Mouse (Mus musculus): ENCODE measurements around the gene Rbm47. TPM values are rescaled to one million over a fixed set of nuclear protein-coding genes. Genes with fewer than 3 reads are reported as not detected.
A peak's percentile ranks its signal among the peaks of the same experiment; 100 is the strongest.

The Rbm47 gene
- polyA plus RNA-seq, 1 experiment from 2014 or later: 75.0 TPM

GRCm38 (mm10) chr5:66028232-66028631, 144.7 kb downstream of the Rbm47 start:
- H3K4me3 ChIP-seq (ENCODE audit: low read length): no peak overlapping the region
- H3K36me3 ChIP-seq (ENCODE audit: insufficient read depth, low read length): peaks cover 40% of the 10 kb centered on the region
- no peak overlapping the region for H3K9ac ChIP-seq (replicated peaks; ENCODE audit: low read length)
- H3K9me3 ChIP-seq (ENCODE audit: low read length): peaks cover 17% of the 10 kb centered on the region
- no peak for ATAC-seq (ENCODE audit: low FRiP score, low TSS enrichment)
- no peak overlapping the region for H3K27ac ChIP-seq (ENCODE audit: low read length)
- no peaks in the 10 kb centered on the region for H3K4me1 ChIP-seq (ENCODE audit: insufficient read depth, low read length)
- no peak overlapping the region for H3K4me2 ChIP-seq (replicated peaks; ENCODE audit: low read depth, low read length)
- 81% methylated on average over 5 of the region's 5 CpGs for WGBS
- H3K27me3 ChIP-seq (ENCODE audit: insufficient read depth, low read length): no peaks in the 10 kb centered on the region

- Histone ChIP-seq H3K4me3 (ENCODE audit: low read length) (no peak overlapping the region), H3K27me3 (ENCODE audit: insufficient read depth, low read length) (no peaks in the 10 kb centered on the region), H3K4me2 (replicated peaks; ENCODE audit: low read depth, low read length) (no peak overlapping the region), H3K36me3 (ENCODE audit: insufficient read depth, low read length) (peaks cover 45% of the 10 kb centered on the region), H3K4me1 (ENCODE audit: insufficient read depth, low read length) (no peaks in the 10 kb centered on the region), H3K27ac (ENCODE audit: low read length) (no peak overlapping the region), H3K9me3 (ENCODE audit: low read length) (peaks cover 17% of the 10 kb centered on the region), H3K9ac (replicated peaks; ENCODE audit: low read length) (no peak overlapping the region)
- no peak for ATAC-seq (ENCODE audit: low FRiP score, low TSS enrichment)
- 94% methylated on average over 8 of the region's 8 CpGs for WGBS
Observed at GRCm38 (mm10) chr5:66027206-66027605, 145.7 kb downstream of the Rbm47 start.

- H3K36me3 ChIP-seq (ENCODE audit: insufficient read depth, low read length): peaks cover 47% of the 10 kb centered on the region
- no peaks in the 10 kb centered on the region for H3K27me3 ChIP-seq (ENCODE audit: insufficient read depth, low read length)
- no peak overlapping the region for H3K4me3 ChIP-seq (ENCODE audit: low read length)
- no peak overlapping the region for H3K9ac ChIP-seq (replicated peaks; ENCODE audit: low read length)
- no peak for ATAC-seq (ENCODE audit: low FRiP score, low TSS enrichment)
- 98% methylated on average over 31 of the region's 31 CpGs for WGBS
- no peak overlapping the region for H3K27ac ChIP-seq (ENCODE audit: low read length)
- no peaks in the 10 kb centered on the region for H3K4me1 ChIP-seq (ENCODE audit: insufficient read depth, low read length)
- H3K4me2 ChIP-seq (replicated peaks; ENCODE audit: low read depth, low read length): no peak overlapping the region
- H3K9me3 ChIP-seq (ENCODE audit: low read length): peaks cover 17% of the 10 kb centered on the region
Observed at GRCm38 (mm10) chr5:66026796-66027195, 146.1 kb downstream of the Rbm47 start.

- Histone ChIP-seq H3K9ac (replicated peaks; ENCODE audit: low read length) (no peak overlapping the region), H3K27me3 (ENCODE audit: insufficient read depth, low read length) (no peaks in the 10 kb centered on the region), H3K4me1 (ENCODE audit: insufficient read depth, low read length) (peaks cover 5% of the 10 kb centered on the region; the same call in 1 of the 2 replicates), H3K9me3 (ENCODE audit: low read length) (peaks cover 4% of the 10 kb centered on the region; the same call in 1 of the 2 replicates), H3K27ac (ENCODE audit: low read length) (peak overlapping the region; percentile 92), H3K4me3 (ENCODE audit: low read length) (no peak overlapping the region), H3K4me2 (replicated peaks; ENCODE audit: low read depth, low read length) (no peak overlapping the region), H3K36me3 (ENCODE audit: insufficient read depth, low read length) (peaks cover 7% of the 10 kb centered on the region; the same call in 1 of the 2 replicates)
- ATAC-seq (ENCODE audit: low FRiP score, low TSS enrichment): no peak
- 93% methylated on average over 2 of the region's 2 CpGs for WGBS
Observed at GRCm38 (mm10) chr5:66015449-66015961, 157.4 kb downstream of the Rbm47 start.

- 0 out of 2 replicates have a peak, but pooled peaks cover 4% of the 10 kb centered on the region for H3K36me3 ChIP-seq (ENCODE audit: insufficient read depth, low read length)
- H3K9me3 ChIP-seq (ENCODE audit: low read length): no peaks in the 10 kb centered on the region
- no peaks in the 10 kb centered on the region for H3K27me3 ChIP-seq (ENCODE audit: insufficient read depth, low read length)
- peak; percentile 90 for ATAC-seq (ENCODE audit: low FRiP score, low TSS enrichment)
- H3K9ac ChIP-seq (replicated peaks; ENCODE audit: low read length): no peak overlapping the region
- 54% methylated on average over 2 of the region's 2 CpGs for WGBS
- H3K4me1 ChIP-seq (ENCODE audit: insufficient read depth, low read length): peaks cover 5% of the 10 kb centered on the region; the same call in 1 of the 2 replicates
- no peak overlapping the region for H3K4me2 ChIP-seq (replicated peaks; ENCODE audit: low read depth, low read length)
- H3K27ac ChIP-seq (ENCODE audit: low read length): peak overlapping the region; percentile 92
- no peak overlapping the region for H3K4me3 ChIP-seq (ENCODE audit: low read length)
Observed at GRCm38 (mm10) chr5:66014437-66014836, 158.5 kb downstream of the Rbm47 start.

GRCm38 (mm10) chr5:66013999-66014398, 158.9 kb downstream of the Rbm47 start:
- WGBS: 56% methylated on average over 3 of the region's 3 CpGs
- Histone ChIP-seq H3K27ac (ENCODE audit: low read length) (peak overlapping the region; percentile 92), H3K27me3 (ENCODE audit: insufficient read depth, low read length) (no peaks in the 10 kb centered on the region), H3K4me1 (ENCODE audit: insufficient read depth, low read length) (peaks cover 5% of the 10 kb centered on the region; the same call in 1 of the 2 replicates), H3K36me3 (ENCODE audit: insufficient read depth, low read length) (0 out of 2 replicates have a peak, but pooled peaks cover under 1% of the 10 kb centered on the region), H3K9me3 (ENCODE audit: low read length) (no peaks in the 10 kb centered on the region), H3K4me3 (ENCODE audit: low read length) (no peak overlapping the region), H3K4me2 (replicated peaks; ENCODE audit: low read depth, low read length) (no peak overlapping the region), H3K9ac (replicated peaks; ENCODE audit: low read length) (no peak overlapping the region)
- peak; percentile 85 for ATAC-seq (ENCODE audit: low FRiP score, low TSS enrichment)

GRCm38 (mm10) chr5:66008245-66008967, 164.5 kb downstream of the Rbm47 start:
- Histone ChIP-seq H3K4me1 (ENCODE audit: insufficient read depth, low read length) (no peaks in the 10 kb centered on the region; the same call in 1 of the 2 replicates), H3K4me2 (replicated peaks; ENCODE audit: low read depth, low read length) (no peak overlapping the region), H3K36me3 (ENCODE audit: insufficient read depth, low read length) (no peaks in the 10 kb centered on the region), H3K27ac (ENCODE audit: low read length) (no peak overlapping the region), H3K9ac (replicated peaks; ENCODE audit: low read length) (no peak overlapping the region), H3K4me3 (ENCODE audit: low read length) (no peak overlapping the region), H3K27me3 (ENCODE audit: insufficient read depth, low read length) (no peaks in the 10 kb centered on the region), H3K9me3 (ENCODE audit: low read length) (no peaks in the 10 kb centered on the region)
- 74% methylated on average over 15 of the region's 15 CpGs for WGBS
- ATAC-seq (ENCODE audit: low FRiP score, low TSS enrichment): no peak

GRCm38 (mm10) chr5:66005041-66005678, 167.8 kb downstream of the Rbm47 start:
- Histone ChIP-seq H3K9me3 (ENCODE audit: low read length) (no peaks in the 10 kb centered on the region), H3K4me3 (ENCODE audit: low read length) (no peak overlapping the region), H3K36me3 (ENCODE audit: insufficient read depth, low read length) (no peaks in the 10 kb centered on the region), H3K4me2 (replicated peaks; ENCODE audit: low read depth, low read length) (no peak overlapping the region), H3K4me1 (ENCODE audit: insufficient read depth, low read length) (peaks cover 12% of the 10 kb centered on the region), H3K27ac (ENCODE audit: low read length) (peak overlapping the region; percentile 63), H3K9ac (replicated peaks; ENCODE audit: low read length) (no peak overlapping the region), H3K27me3 (ENCODE audit: insufficient read depth, low read length) (no peaks in the 10 kb centered on the region)
- 46% methylated on average over 16 of the region's 16 CpGs for WGBS
- no peak; the same call in 1 of the 2 replicates for ATAC-seq (ENCODE audit: low FRiP score, low TSS enrichment)

- H3K4me1 ChIP-seq (ENCODE audit: insufficient read depth, low read length): peaks cover 17% of the 10 kb centered on the region
- no peaks in the 10 kb centered on the region for H3K36me3 ChIP-seq (ENCODE audit: insufficient read depth, low read length)
- ATAC-seq (ENCODE audit: low FRiP score, low TSS enrichment): no peak
- H3K4me2 ChIP-seq (replicated peaks; ENCODE audit: low read depth, low read length): no peak within 1 kb of the TSS
- no peaks in the 10 kb centered on the region for H3K27me3 ChIP-seq (ENCODE audit: insufficient read depth, low read length)
- H3K27ac ChIP-seq (ENCODE audit: low read length): peak within 1 kb of the TSS; percentile 63
- no peaks in the 10 kb centered on the region for H3K9me3 ChIP-seq (ENCODE audit: low read length)
- H3K4me3 ChIP-seq (ENCODE audit: low read length): no peak within 1 kb of the TSS
- 63% methylated on average over 14 of the region's 14 CpGs for WGBS
- H3K9ac ChIP-seq (replicated peaks; ENCODE audit: low read length): no peak within 1 kb of the TSS
Observed at GRCm38 (mm10) chr5:66004134-66004925, 168.6 kb downstream of the Rbm47 start, which contains the start of gene 9130230L23Rik. Gene 9130230L23Rik (minus strand): TSS chr5:66004285.
